Mouse (Mus musculus) intestine, embryonic 16.5 days (tissue): ENCODE measurements around the gene Eefsec. TPM values are rescaled to one million over a fixed set of nuclear protein-coding genes. Genes with fewer than 3 reads are reported as not detected.

Experiments used
- ATAC-seq: fragments of 200-750 bp; cut with Nextera tagmentation; 2 replicates; pipeline ENCODE4 v1.8.0; 2017; ENCODE audit warnings: moderate TSS enrichment, moderate library complexity
- H3K27ac ChIP-seq: fragments of 300-500 bp; sonication (generic); 2 replicates; pipeline ENCODE4 v1.5.1; 2014; ENCODE audit warnings: mild to moderate bottlenecking, low read length
- H3K27me3 ChIP-seq: fragments of 300-500 bp; sonication (generic); replicated peaks from 2 replicates; pipeline ENCODE4 v1.6.1; 2014; ENCODE audit warnings: low read length, control low read depth, mixed read lengths; ENCODE audit not compliant: control insufficient read depth, insufficient read depth
- H3K36me3 ChIP-seq: fragments of 300-500 bp; sonication (generic); 2 replicates; pipeline ENCODE4 v1.6.1; 2014; ENCODE audit warnings: low read length, control low read depth; ENCODE audit not compliant: control insufficient read depth, insufficient read depth
- H3K4me1 ChIP-seq: fragments of 300-500 bp; sonication (generic); 2 replicates; pipeline ENCODE4 v1.6.1; 2014; ENCODE audit warnings: low read length, control low read depth, mixed read lengths; ENCODE audit not compliant: control insufficient read depth, insufficient read depth
- H3K4me2 ChIP-seq: fragments of 300-500 bp; sonication (generic); 2 replicates; pipeline ENCODE4 v1.6.1; 2014; ENCODE audit warnings: low read depth, low read length, control low read depth
- H3K4me3 ChIP-seq: fragments of 300-500 bp; sonication (generic); 2 replicates; pipeline ENCODE4 v1.5.1; 2014; ENCODE audit warnings: mild to moderate bottlenecking, low read length
- H3K9ac ChIP-seq: fragments of 300-500 bp; sonication (generic); 2 replicates; pipeline ENCODE4 v1.6.1; 2014; ENCODE audit warnings: low read depth, low read length
- H3K9me3 ChIP-seq: fragments of 300-500 bp; sonication (generic); 2 replicates; pipeline ENCODE4 v1.6.1; 2016; ENCODE audit warnings: low read length, control low read depth; ENCODE audit not compliant: control insufficient read depth
- WGBS: fragments of 180-500 bp; shearing (Covaris S2); extraction: QIAGEN DNeasy Blood & Tissue Kit; methylation state at CpG from one replicate; pipeline ENCODE4 v1.1.7; 2014; 5-methylcytosine and 5-hydroxymethylcytosine counted together
- polyA plus RNA-seq: library from polyadenylated mRNA; unstranded; fragments of >200 nt; fragmentation: Nextera tagmentation; extraction: Ambion mirVana; gene quantifications from 2 replicates; pipeline ENCODE4 v1.2.1, GENCODE M21; 2015

Gene Eefsec
- 34.4 and 40.8 TPM in 2 replicates for polyA plus RNA-seq

- Histone ChIP-seq H3K9ac (peak within 1 kb of the TSS; percentile 93), H3K4me3 (peak within 1 kb of the TSS; percentile 88), H3K4me2 (peak within 1 kb of the TSS; percentile 79), H3K9me3 (no peaks in the 10 kb centered on the region), H3K36me3 (no peaks in the 10 kb centered on the region), H3K27me3 (no peaks in the 10 kb centered on the region), H3K27ac (peak within 1 kb of the TSS; percentile 68), H3K4me1 (peaks cover 12% of the 10 kb centered on the region)
- WGBS = 1% methylated on average over 70 of the region's 72 CpGs
- peak; percentile 92 for ATAC-seq
Measured at GRCm38 (mm10) chr6:88446063-88447002, at the start of gene Eefsec. Gene Eefsec (minus strand): TSS chr6:88446539.

GRCm38 (mm10) chr6:88493712-88494111, 47.4 kb upstream of the Eefsec start:
- WGBS = 89% methylated on average over 6 of the region's 6 CpGs
- no peaks in the 10 kb centered on the region for H3K27me3 ChIP-seq

GRCm38 (mm10) chr6:88490629-88491354, 44.5 kb upstream of the Eefsec start:
- ATAC-seq = no peak
- Histone ChIP-seq H3K27ac (no peak overlapping the region), H3K27me3 (no peaks in the 10 kb centered on the region), H3K9ac (no peak overlapping the region), H3K4me2 (no peak overlapping the region), H3K4me1 (no peaks in the 10 kb centered on the region), H3K36me3 (peaks cover 13% of the 10 kb centered on the region), H3K4me3 (no peak overlapping the region), H3K9me3 (no peaks in the 10 kb centered on the region)
- 88% methylated on average over 12 of the region's 12 CpGs for WGBS

More at GRCm38 (mm10) chr6:88493712-88494111, 47.4 kb upstream of the Eefsec start:
- no peak overlapping the region for H3K9ac ChIP-seq
- peaks cover 13% of the 10 kb centered on the region for H3K36me3 ChIP-seq
- H3K27ac ChIP-seq = no peak overlapping the region
- no peak overlapping the region for H3K4me3 ChIP-seq
- no peak for ATAC-seq
- no peaks in the 10 kb centered on the region for H3K9me3 ChIP-seq
- H3K4me2 ChIP-seq = no peak overlapping the region
- H3K4me1 ChIP-seq = no peaks in the 10 kb centered on the region

- no peaks in the 10 kb centered on the region for H3K27me3 ChIP-seq
- no peak overlapping the region for H3K27ac ChIP-seq
- 85% methylated on average over 6 of the region's 6 CpGs for WGBS
- no peak overlapping the region for H3K4me2 ChIP-seq
- no peaks in the 10 kb centered on the region for H3K4me1 ChIP-seq
- no peak for ATAC-seq
- no peak overlapping the region for H3K9ac ChIP-seq
- no peak overlapping the region for H3K4me3 ChIP-seq
- H3K36me3 ChIP-seq = peaks cover 16% of the 10 kb centered on the region
- no peaks in the 10 kb centered on the region for H3K9me3 ChIP-seq
Measured at GRCm38 (mm10) chr6:88489834-88490233, 43.5 kb upstream of the Eefsec start.

GRCm38 (mm10) chr6:88489026-88489425, 42.7 kb upstream of the Eefsec start:
- ATAC-seq = no peak
- Histone ChIP-seq H3K4me3 (no peak overlapping the region), H3K27me3 (no peaks in the 10 kb centered on the region), H3K4me1 (no peaks in the 10 kb centered on the region), H3K9me3 (no peaks in the 10 kb centered on the region), H3K9ac (no peak overlapping the region), H3K27ac (no peak overlapping the region), H3K4me2 (no peak overlapping the region), H3K36me3 (peaks cover 23% of the 10 kb centered on the region)
- WGBS = 90% methylated on average over 7 of the region's 7 CpGs

- 90% methylated on average over 8 of the region's 8 CpGs for WGBS
- peaks cover 27% of the 10 kb centered on the region for H3K36me3 ChIP-seq
Measured at GRCm38 (mm10) chr6:88486893-88487292, 40.6 kb upstream of the Eefsec start.

GRCm38 (mm10) chr6:88485378-88485777, 39.0 kb upstream of the Eefsec start:
- 79% methylated on average over 6 of the region's 6 CpGs for WGBS
- H3K4me3 ChIP-seq = no peak overlapping the region
- H3K4me1 ChIP-seq = no peaks in the 10 kb centered on the region
- H3K36me3 ChIP-seq = peaks cover 27% of the 10 kb centered on the region
- no peaks in the 10 kb centered on the region for H3K9me3 ChIP-seq
- no peak overlapping the region for H3K4me2 ChIP-seq
- H3K27me3 ChIP-seq = no peaks in the 10 kb centered on the region
- no peak for ATAC-seq
- no peak overlapping the region for H3K27ac ChIP-seq
- H3K9ac ChIP-seq = no peak overlapping the region

More at GRCm38 (mm10) chr6:88486893-88487292, 40.6 kb upstream of the Eefsec start:
- no peak overlapping the region for H3K27ac ChIP-seq
- H3K4me1 ChIP-seq = no peaks in the 10 kb centered on the region
- no peak overlapping the region for H3K4me2 ChIP-seq
- no peak overlapping the region for H3K4me3 ChIP-seq
- H3K9me3 ChIP-seq = no peaks in the 10 kb centered on the region
- H3K27me3 ChIP-seq = no peaks in the 10 kb centered on the region
- no peak for ATAC-seq
- no peak overlapping the region for H3K9ac ChIP-seq

- Histone ChIP-seq H3K9me3 (no peaks in the 10 kb centered on the region), H3K27me3 (no peaks in the 10 kb centered on the region), H3K27ac (no peak overlapping the region), H3K4me2 (no peak overlapping the region), H3K36me3 (peaks cover 27% of the 10 kb centered on the region), H3K4me3 (no peak overlapping the region), H3K9ac (no peak overlapping the region), H3K4me1 (no peaks in the 10 kb centered on the region)
- no peak for ATAC-seq
Measured at GRCm38 (mm10) chr6:88483913-88484312, 37.6 kb upstream of the Eefsec start.

GRCm38 (mm10) chr6:88483111-88483510, 36.8 kb upstream of the Eefsec start:
- Histone ChIP-seq H3K36me3 (peaks cover 27% of the 10 kb centered on the region), H3K27me3 (no peaks in the 10 kb centered on the region), H3K9ac (no peak overlapping the region), H3K9me3 (no peaks in the 10 kb centered on the region), H3K4me1 (no peaks in the 10 kb centered on the region), H3K4me2 (no peak overlapping the region), H3K4me3 (no peak overlapping the region), H3K27ac (no peak overlapping the region)
- no peak for ATAC-seq
- 70% methylated on average over 7 of the region's 7 CpGs for WGBS
